Mouse (Mus musculus): ENCODE results near the gene Fn3k.

Fn3k gene

DNA sequence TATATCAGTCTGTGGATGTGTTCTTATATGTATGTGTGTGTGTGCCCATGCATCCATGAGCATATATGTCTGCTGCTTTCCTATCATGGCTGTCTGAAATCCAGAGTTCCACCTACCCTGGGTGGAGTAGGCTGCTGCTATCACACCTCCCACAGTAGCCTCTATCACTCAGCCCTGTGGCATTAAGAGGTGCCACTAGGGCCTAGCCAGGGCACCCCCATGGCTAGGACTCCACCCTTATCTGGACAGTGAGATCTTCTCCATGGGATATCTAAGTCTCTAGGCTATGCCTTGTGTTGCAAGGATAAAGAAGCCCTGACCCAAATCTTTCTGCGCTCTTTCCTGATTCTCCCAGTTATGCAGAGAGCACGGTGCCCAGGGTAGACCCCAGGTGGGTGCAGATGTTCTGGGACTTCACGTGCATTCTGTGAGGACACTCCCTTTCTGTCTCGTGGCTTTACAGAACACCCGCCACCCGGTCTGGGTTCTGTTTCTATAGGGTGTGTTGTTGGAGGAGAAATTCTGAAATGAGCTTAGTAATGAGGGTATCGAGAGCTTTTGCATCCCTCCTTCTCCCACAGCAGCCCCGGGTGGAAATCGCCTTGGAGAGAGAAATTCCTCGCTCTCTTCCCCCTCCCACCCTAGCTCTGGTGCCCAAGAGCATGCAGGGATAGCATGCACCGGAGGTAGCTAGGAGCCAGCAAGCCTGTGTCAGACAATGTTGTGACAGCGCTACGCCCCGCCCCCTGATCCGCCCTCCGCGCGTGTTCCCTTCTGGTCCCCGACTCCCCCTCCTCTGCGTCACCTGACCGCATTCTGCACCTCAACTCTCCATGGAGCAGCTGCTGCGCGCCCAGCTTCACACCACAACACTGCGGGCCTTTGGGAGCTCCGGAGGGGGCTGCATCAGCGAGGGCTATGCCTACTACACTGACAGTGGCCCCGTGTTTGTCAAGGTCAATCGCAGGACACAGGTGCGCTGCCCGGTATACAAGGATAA lies at the start of gene Fn3k:
Gene Fn3k, plus strand, starts transcription at position 758 of the 1,000 bp plus-strand sequence.
- DNase-seq (ENCODE audit: low read depth in 1 of 2, low spot score in 2 of 2): peak; percentile 48 to 63

DNA sequence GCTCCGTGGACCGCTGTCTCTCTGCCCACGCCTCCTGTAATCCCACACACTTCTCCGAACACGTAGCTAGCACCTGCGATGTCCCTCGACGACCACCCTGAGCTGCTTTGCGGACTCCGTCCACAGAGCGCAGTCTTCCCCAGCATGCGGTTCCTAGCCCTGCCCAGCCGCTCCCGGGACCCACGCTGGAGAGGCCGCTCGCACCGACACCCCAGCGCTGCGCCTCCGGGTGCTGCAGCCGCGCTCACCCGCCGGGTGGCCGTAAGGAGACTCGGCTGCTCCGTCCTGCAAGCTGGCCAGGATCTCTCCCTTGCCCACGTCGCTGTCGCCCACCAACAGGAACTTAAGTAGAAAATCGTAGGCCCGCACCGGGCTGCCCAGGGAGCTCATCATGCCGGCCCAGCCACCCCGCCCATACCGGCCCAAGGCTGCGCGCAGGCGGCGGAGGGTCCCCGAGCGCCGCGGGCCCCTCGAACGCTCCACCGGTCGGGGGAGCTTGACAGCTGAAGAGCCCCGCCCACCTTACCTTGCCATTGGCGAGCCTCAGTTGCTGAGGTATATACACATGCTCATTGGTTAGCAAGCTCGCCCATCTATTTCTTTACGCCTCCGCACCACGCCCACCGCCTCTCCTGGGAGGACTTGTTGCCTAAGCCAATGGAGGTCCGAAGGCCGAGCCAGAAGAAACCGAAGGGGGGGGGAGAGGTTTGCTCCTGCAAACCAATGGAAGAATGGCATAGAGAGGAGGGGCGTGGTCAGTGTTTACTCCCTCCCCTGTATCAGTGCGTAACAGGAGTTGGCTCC lies 46.8 kb upstream of the Fn3k start, which contains the start of gene Rab40b:
Gene Rab40b, minus strand, starts transcription at position 502 of the 804 bp plus-strand sequence.
- DNase-seq (ENCODE audit: low read depth in 1 of 2, low spot score in 2 of 2): peak in 1 of 2 experiments; percentile 2

- no peak for DNase-seq (ENCODE audit: low read depth in 1 of 2, low spot score in 2 of 2)
These were observed 46.2 kb upstream of the Fn3k start for GRCm38 (mm10) chr11:121388554-121388945.

GRCm38 (mm10) chr11:121390793-121391192 lies 43.9 kb upstream of the Fn3k start:
- DNase-seq (ENCODE audit: low read depth in 1 of 2, low spot score in 2 of 2): no peak

DNA sequence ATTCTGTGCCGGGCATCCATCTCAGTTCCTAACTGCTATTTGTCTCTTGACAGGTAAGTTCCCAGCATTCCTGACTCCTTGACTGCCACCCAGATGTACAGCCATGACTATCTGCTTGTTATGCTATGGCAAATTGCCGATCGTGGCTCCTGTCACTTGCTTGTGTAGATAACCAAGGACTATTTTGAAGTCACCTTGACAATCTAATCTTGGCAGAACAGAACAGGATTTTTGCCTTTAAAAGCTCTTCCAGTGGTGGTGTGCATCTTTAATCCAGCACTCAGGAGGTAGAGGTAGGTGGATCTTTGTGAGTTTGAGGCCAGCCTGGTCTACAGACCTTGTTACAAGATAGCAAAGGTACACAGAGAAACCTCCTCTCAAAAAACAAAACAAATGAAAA lies 42.3 kb upstream of the Fn3k start:
- DNase-seq (ENCODE audit: low read depth in 1 of 2, low spot score in 2 of 2): no peak

DNA sequence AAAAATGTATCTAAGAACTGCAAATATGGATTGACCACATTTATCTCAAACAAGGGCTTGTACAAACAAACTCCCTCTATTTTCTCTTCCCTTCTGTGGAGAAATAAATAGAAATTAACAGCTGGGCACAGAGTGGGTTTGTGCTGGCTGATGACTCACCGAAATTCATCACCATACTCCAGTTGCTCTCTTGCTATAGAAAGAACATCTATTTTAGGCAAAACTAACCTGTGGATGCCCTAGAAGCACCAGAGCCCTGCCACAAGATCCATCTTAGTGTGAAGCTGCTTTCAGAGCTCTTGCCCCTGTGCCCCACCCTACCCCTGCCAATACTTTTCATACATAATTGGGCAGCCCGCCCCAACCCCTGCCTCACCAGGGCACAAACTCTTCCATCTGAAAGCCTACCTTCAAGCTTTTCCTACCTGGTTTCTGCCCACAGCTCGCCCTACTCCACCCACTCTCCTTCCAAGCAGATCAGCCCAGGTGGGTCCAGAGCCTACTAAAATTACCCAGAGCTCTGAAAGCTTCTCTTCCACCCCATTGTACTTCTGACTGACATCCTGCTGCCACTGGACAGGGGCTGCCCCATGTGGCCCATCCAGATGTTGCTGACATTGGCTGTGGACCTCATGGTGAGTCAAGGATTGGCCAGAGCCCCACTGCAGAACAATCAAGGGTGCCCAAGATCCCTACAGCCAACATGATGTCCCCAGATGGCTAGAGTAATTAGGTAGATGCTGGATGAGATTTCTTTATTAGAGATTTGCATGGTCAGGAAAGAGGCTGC lies 27.2 kb upstream of the Fn3k start:
- DNase-seq (ENCODE audit: low read depth in 1 of 2, low spot score in 2 of 2): no peak

DNA sequence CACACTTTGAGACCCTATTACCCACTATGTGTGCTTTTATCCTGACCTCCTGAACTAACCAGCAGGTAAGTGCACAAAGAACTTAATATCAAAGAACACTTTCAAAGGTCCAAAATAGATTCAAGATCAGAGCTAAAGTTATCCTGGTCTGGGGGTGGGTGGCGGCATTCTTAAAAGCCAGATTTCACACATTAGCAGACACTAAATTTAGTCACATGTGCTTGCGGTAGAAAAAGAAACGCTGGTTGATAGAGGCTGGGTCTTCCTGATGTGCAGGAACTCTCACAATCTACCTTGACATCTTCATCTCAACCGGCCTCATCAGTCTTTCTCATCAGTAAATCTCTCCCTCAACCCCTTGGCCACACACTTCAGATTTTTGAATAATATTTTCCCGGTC lies 20.0 kb upstream of the Fn3k start:
- no peak for DNase-seq (ENCODE audit: low read depth in 1 of 2, low spot score in 2 of 2)

GRCm38 (mm10) chr11:121415351-121415750 lies 19.4 kb upstream of the Fn3k start:
- DNase-seq (ENCODE audit: low read depth in 1 of 2, low spot score in 2 of 2): no peak

DNA sequence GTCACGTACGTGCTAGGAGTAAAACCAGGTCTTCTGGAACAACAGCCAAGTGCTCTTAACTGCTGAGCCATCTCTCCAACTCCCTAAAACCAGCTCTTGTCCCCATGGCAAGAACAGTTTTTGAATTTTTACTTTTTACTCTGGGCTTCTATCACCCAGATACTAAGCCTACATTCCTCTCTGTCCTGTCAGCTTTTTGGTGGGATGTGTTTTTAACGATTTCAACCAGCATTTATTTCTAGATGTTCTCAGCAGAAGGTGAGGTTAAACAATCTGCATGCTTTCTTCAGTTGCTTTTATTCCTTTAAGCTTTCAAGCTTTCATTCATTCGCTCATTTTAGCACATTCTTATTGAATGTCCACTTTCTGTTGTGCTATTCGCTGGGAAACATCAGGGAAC lies 16.7 kb upstream of the Fn3k start:
- DNase-seq (ENCODE audit: low read depth in 1 of 2, low spot score in 2 of 2): no peak

DNA sequence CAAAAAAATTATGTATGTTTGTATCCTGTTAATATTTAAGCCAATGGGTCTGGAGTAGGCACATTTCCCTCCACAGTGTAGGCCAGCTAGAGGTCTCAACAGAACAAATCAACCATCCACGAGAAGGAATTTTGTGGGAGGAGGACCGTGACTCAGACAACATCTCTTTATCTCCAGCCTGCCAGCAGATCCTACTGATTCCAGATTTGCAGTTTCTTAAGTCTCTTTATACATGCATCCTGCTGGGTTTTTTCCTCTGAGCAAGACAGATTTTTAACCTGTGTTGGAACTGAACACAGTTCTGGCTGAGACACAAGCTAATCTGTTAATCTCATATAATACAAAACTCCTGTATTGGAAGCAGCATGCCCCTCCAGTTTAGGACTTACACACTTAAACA lies 15.8 kb upstream of the Fn3k start:
- no peak for DNase-seq (ENCODE audit: low read depth in 1 of 2, low spot score in 2 of 2)

- no peak for DNase-seq (ENCODE audit: low read depth in 1 of 2, low spot score in 2 of 2)
These were observed 14.3 kb upstream of the Fn3k start for GRCm38 (mm10) chr11:121420379-121420778.

GRCm38 (mm10) chr11:121420830-121421552 lies 13.7 kb upstream of the Fn3k start, which contains the start of gene Fn3krp:
TSS of gene Fn3krp (plus strand) at chr11:121421401.
- DNase-seq (ENCODE audit: low read depth in 1 of 2, low spot score in 2 of 2): peak; percentile 92 to 96

- no peak for DNase-seq (ENCODE audit: low read depth in 1 of 2, low spot score in 2 of 2)
These were observed 13.1 kb upstream of the Fn3k start for GRCm38 (mm10) chr11:121421553-121422173.

DNA sequence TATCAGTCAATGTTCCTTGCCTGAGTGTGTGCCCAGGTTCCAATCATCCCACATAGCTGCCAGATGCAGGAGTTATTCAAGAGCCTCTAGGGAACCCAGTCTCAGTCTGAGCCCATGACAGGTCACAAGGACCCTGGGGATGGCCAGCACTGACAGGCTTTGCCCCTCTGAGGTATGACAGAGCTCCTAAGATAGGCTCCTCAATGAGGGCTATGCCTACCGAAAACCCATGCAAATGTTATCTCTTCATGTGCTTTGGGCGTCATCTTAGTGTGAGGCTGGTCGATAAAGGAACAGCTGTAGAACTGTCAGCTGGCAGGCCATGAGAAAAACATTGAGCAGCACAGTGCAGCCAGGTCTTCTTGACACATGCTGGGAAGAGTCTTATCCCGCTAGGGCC lies 1.3 kb upstream of the Fn3k start:
- DNase-seq (ENCODE audit: low read depth in 1 of 2, low spot score in 2 of 2): no peak

DNA sequence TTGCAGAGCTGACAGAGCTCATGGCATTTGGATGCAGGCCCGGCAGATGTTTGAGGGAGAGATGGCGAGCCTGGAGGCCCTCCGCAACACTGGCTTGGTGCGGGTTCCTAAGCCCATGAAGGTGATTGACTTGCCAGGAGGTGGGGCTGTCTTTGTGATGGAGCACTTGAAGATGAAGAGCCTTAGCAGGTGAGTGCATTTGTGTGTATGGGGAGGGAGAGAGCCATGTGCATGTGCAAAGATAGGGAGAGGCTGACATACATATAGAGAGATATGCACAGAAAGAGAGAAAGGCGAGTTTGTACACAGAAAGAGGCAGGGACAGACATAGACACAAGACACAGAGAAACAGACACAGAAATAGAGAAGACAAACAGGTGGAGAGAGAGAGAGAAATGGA lies 2.5 kb downstream of the Fn3k start:
- no peak for DNase-seq (ENCODE audit: low read depth in 1 of 2, low spot score in 2 of 2)

DNA sequence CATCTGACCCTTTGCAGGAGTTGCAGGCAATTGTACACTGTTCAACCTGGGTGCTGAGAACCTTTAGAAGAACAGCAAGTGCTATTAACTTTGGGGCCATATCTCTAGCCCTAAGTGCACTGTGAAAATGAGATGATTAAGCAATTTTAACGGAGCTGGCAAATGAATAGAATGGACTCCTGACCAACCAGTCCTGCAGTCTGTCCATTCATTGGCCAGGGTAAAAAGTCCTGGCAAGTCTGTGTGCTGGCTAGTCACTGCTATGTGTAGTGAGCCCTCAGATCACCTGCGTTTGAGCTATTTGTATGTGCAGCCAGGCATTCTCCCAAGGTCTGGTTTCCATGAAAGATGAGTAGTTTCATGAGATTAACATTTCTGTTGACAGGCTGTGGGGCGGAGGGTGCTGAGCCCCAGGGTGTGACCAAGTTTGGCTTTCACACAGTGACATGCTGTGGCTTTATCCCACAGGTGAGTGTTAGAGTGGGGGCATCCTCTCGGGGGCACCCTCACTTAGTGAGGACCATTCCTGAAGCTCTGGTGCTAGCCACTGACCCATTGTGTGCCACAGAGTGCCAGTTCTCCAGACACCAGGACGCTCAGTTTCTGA lies 5.1 kb downstream of the Fn3k start:
- no peak for DNase-seq (ENCODE audit: low read depth in 1 of 2, low spot score in 2 of 2)

GRCm38 (mm10) chr11:121441653-121442052 lies 6.9 kb downstream of the Fn3k start:
- DNase-seq (ENCODE audit: low read depth in 1 of 2, low spot score in 2 of 2): no peak

GRCm38 (mm10) chr11:121442076-121442475 lies 7.4 kb downstream of the Fn3k start:
- no peak for DNase-seq (ENCODE audit: low read depth in 1 of 2, low spot score in 2 of 2)

GRCm38 (mm10) chr11:121451216-121451726 lies 16.6 kb downstream of the Fn3k start:
- no peak for DNase-seq (ENCODE audit: low read depth in 1 of 2, low spot score in 2 of 2)
